Comparison of ENCODE assay signal across 32 mouse cellular contexts in genomic region chr12:106822311-106822710, GRCm38 (mm10).
A peak's percentile ranks its signal among the peaks of the same experiment; 100 is the strongest.
DNase-seq lines count a peak whose midpoint lies in the region; ATAC-seq lines count a peak whose summit lies in the region.
"Had no signal": no experiment of that assay in that cellular context is flagged by ENCODE, and none has a peak within 500 bp of the region (broad histone marks: within the 10 kb centered on the region; RNA-seq: fewer than 3 reads in every experiment).

No protein-coding gene starts in this region.

- no peaks in the 10 kb centered on the region for H3K27me3 ChIP-seq in hindbrain, embryonic 14.5 days (ENCODE audit: control insufficient read depth, insufficient read depth, low read length)
- no peaks in the 10 kb centered on the region for H3K27me3 ChIP-seq in forebrain, embryonic 15.5 days
- H3K27me3 ChIP-seq: embryonic facial prominence, embryonic 15.5 days; forebrain, embryonic 12.5 days; kidney, embryonic 15.5 days; liver, embryonic 15.5 days; neural tube, embryonic 12.5 days had no signal

- DNase-seq in right cerebral cortex, adult 2 months (ENCODE audit: low spot score in 2 of 2): peak; percentile 12 to 17
- DNase-seq in right cerebral cortex, postnatal 10 days (ENCODE audit: low spot score in 2 of 2): no peak
- peak; percentile 68 to 82 for DNase-seq in layer of hippocampus, adult 18-20 months (ENCODE audit: low spot score in 2 of 2)
- DNase-seq in layer of hippocampus, postnatal 14 days (ENCODE audit: low spot score in 2 of 2): peak; percentile 8 to 53
- DNase-seq in hindbrain, embryonic 14.5 days (ENCODE audit: low spot score): no peak
- no peak for DNase-seq in cerebellum, adult 9-11 months
- DNase-seq: adrenal gland, adult 8-10 months; cerebellum, adult 8-10 months; embryo, embryonic 11 days; gastrocnemius, postnatal 10 days; heart, postnatal 14 days; kidney, adult 18-20 months; kidney, postnatal 25 days; liver; lung, embryonic 14.5 days; lung, postnatal 14 days; right cerebral cortex, postnatal 14 days; spleen, adult 18-20 months; thymus, adult 18-20 months; thymus, postnatal 25 days had no signal

- no peak for ATAC-seq in hindbrain, embryonic 14.5 days (ENCODE audit: low FRiP score)
- ATAC-seq in forebrain, embryonic 15.5 days (replicated peaks): no peak
- ATAC-seq: activated CD4-positive, CD25-positive, alpha-beta regulatory T cell, adult 4 months; CD4-positive, CD25-positive, alpha-beta regulatory T cell, adult 4 months; hindbrain, embryonic 16.5 days had no signal

- no peaks in the 10 kb centered on the region for H3K4me1 ChIP-seq in hindbrain, embryonic 14.5 days (replicated peaks; ENCODE audit: control insufficient read depth, insufficient read depth, low read length)
- H3K4me1 ChIP-seq in forebrain, embryonic 15.5 days: no peaks in the 10 kb centered on the region
- H3K4me1 ChIP-seq: kidney, embryonic 15.5 days; liver, embryonic 15.5 days; neural tube, embryonic 12.5 days had no signal

- 0 out of 2 replicates have a peak, but pooled peaks cover 8% of the 10 kb centered on the region for H3K9me3 ChIP-seq in hindbrain, embryonic 14.5 days (ENCODE audit: control insufficient read depth, low read length)
- H3K9me3 ChIP-seq in forebrain, embryonic 15.5 days: no peaks in the 10 kb centered on the region
- H3K9me3 ChIP-seq: embryonic facial prominence, embryonic 15.5 days; forebrain, embryonic 12.5 days; hindbrain, embryonic 10.5 days; kidney, embryonic 15.5 days; liver, embryonic 15.5 days; neural tube, embryonic 12.5 days had no signal

- no peaks in the 10 kb centered on the region for H3K36me3 ChIP-seq in hindbrain, embryonic 14.5 days (replicated peaks; ENCODE audit: control insufficient read depth, insufficient read depth)
- H3K36me3 ChIP-seq in forebrain, embryonic 15.5 days: no peaks in the 10 kb centered on the region
- H3K36me3 ChIP-seq: embryonic facial prominence, embryonic 15.5 days; forebrain, embryonic 12.5 days; hindbrain, embryonic 10.5 days; kidney, embryonic 15.5 days; liver, embryonic 15.5 days; neural tube, embryonic 12.5 days had no signal

- WGBS in hindbrain, embryonic 14.5 days: 96% methylated on average over 4 of the region's 4 CpGs
- 76% methylated on average over 4 of the region's 4 CpGs for WGBS in forebrain, embryonic 15.5 days

- no peak overlapping the region for H3K4me2 ChIP-seq in hindbrain, embryonic 14.5 days (replicated peaks)
- no peak overlapping the region for H3K4me2 ChIP-seq in forebrain, embryonic 15.5 days (replicated peaks)
- H3K4me2 ChIP-seq: embryonic facial prominence, embryonic 15.5 days; forebrain, embryonic 12.5 days; kidney, embryonic 15.5 days; liver, embryonic 15.5 days; lung, embryonic 14.5 days; midbrain, embryonic 11.5 days; neural tube, embryonic 12.5 days had no signal

- H3K4me3 ChIP-seq in hindbrain, embryonic 14.5 days (replicated peaks; ENCODE audit: low read length): no peak overlapping the region
- H3K4me3 ChIP-seq in forebrain, embryonic 15.5 days: no peak overlapping the region
- H3K4me3 ChIP-seq: embryonic facial prominence, embryonic 15.5 days; forebrain, embryonic 12.5 days; hindbrain, embryonic 10.5 days; kidney, embryonic 15.5 days; liver, embryonic 15.5 days; myocyte; neural tube, embryonic 12.5 days had no signal

- H3K27ac ChIP-seq in hindbrain, embryonic 14.5 days: no peak overlapping the region
- no peak overlapping the region for H3K27ac ChIP-seq in forebrain, embryonic 15.5 days (replicated peaks)
- H3K27ac ChIP-seq: embryonic facial prominence, embryonic 15.5 days; forebrain, embryonic 12.5 days; hindbrain, embryonic 10.5 days; kidney, embryonic 15.5 days; liver, embryonic 15.5 days; neural tube, embryonic 12.5 days had no signal

- H3K9ac ChIP-seq in hindbrain, embryonic 14.5 days: no peak overlapping the region
- H3K9ac ChIP-seq in forebrain, embryonic 15.5 days (replicated peaks): no peak overlapping the region
- H3K9ac ChIP-seq: embryonic facial prominence, embryonic 15.5 days; forebrain, embryonic 12.5 days; kidney, embryonic 15.5 days; liver, embryonic 15.5 days; lung, embryonic 14.5 days; neural tube, embryonic 12.5 days had no signal

Comparison
In these comparisons a context has a peak if more than half of its experiments do, and no peak if none do; other contexts are left out.
1. DNase-seq: peak in right cerebral cortex, adult 2 months (2 of 2), layer of hippocampus, adult 18-20 months (2 of 2) and layer of hippocampus, postnatal 14 days (2 of 2); none in right cerebral cortex, postnatal 10 days (0 of 2), hindbrain, embryonic 14.5 days (single experiment) and cerebellum, adult 9-11 months (single experiment).